Mouse (Mus musculus) liver, embryonic 12.5 days (tissue): ENCODE results near the gene Il1r2. TPM values are rescaled to one million over a fixed set of nuclear protein-coding genes. Genes with fewer than 3 reads are reported as not detected.

Experiments
- ATAC-seq: fragments of 200-750 bp; cut with Nextera tagmentation; 2 replicates; pipeline ENCODE4 v1.8.0; 2017; ENCODE audit warnings: moderate number of reproducible peaks, mild to moderate bottlenecking, moderate library complexity
- H3K27ac ChIP-seq: fragments of 300-500 bp; sonication (generic); 2 replicates; pipeline ENCODE4 v1.5.1; 2016; ENCODE audit warnings: mild to moderate bottlenecking
- H3K27me3 ChIP-seq: fragments of 300-500 bp; sonication (generic); replicated peaks from 2 replicates; pipeline ENCODE4 v1.6.1; 2016; ENCODE audit warnings: mild to moderate bottlenecking, moderate library complexity
- H3K36me3 ChIP-seq: fragments of 300-500 bp; sonication (generic); 2 replicates; pipeline ENCODE4 v1.6.1; 2016; ENCODE audit warnings: mild to moderate bottlenecking, moderate library complexity
- H3K4me1 ChIP-seq: fragments of 300-500 bp; sonication (generic); 2 replicates; pipeline ENCODE4 v1.6.1; 2016
- H3K4me2 ChIP-seq: fragments of 300-500 bp; sonication (generic); 2 replicates; pipeline ENCODE4 v1.6.1; 2016; ENCODE audit warnings: mild to moderate bottlenecking, moderate library complexity
- H3K4me3 ChIP-seq: fragments of 300-500 bp; sonication (generic); 2 replicates; pipeline ENCODE4 v1.5.1; 2016; ENCODE audit warnings: mild to moderate bottlenecking, moderate library complexity
- H3K9ac ChIP-seq: fragments of 300-500 bp; sonication (generic); 2 replicates; pipeline ENCODE4 v1.6.1; 2016; ENCODE audit warnings: mild to moderate bottlenecking, moderate library complexity
- H3K9me3 ChIP-seq: fragments of 300-500 bp; sonication (generic); replicated peaks from 2 replicates; pipeline ENCODE4 v1.6.1; 2016; ENCODE audit warnings: mild to moderate bottlenecking, moderate library complexity
- WGBS: fragments of 180-500 bp; shearing (Covaris S2); methylation state at CpG from one replicate; pipeline ENCODE4 v1.1.7; 2016; ENCODE audit not compliant: insufficient replicate concordance; 5-methylcytosine and 5-hydroxymethylcytosine counted together
- polyA plus RNA-seq: library from polyadenylated mRNA; unstranded; fragments of >200 nt; fragmentation: Nextera tagmentation; extraction: Ambion mirVana; gene quantifications from 2 replicates; pipeline ENCODE4 v1.2.1, GENCODE M21; 2016

Gene Il1r2
- polyA plus RNA-seq, 1 experiment from 2014 or later = 0.31 TPM

DNA sequence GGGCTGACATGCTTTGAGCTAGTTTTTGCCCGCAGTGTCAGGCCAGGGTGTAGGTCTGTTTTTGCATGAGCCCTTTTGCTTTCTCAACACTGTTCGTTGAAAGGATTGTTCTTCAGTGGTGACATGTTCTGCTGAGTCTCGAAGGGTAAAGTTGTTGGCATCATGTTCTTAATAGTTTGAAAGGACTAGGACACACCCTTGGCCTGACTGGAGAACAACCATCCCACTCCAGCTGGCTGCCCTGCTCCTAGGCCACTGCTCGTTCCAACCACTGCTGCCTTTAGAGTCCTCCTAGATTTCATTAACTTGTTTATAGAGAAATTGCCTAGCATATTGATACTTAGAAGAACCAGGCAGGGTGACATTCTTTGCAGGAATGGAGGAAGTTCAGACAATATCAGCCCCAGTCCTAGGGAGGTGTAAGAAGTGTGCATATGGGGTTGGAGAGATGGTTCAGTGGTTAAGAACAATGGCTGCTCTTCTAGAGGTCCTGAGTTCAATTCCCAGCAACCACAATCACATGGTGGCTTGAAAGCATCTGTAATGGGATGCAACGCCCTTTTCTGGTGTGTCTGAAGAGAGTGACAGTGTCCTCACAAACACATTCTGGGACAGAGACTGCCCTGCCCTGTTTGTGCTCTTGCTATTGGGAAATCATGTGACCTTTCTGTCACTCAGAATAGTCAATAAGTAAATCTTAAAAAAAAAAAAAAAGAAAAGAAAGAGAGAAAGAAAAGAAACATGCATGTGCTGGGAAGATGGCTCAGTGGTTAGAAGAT lies 34.3 kb downstream of the Il1r2 start:
- no peaks in the 10 kb centered on the region for H3K36me3 ChIP-seq
- H3K9ac ChIP-seq = no peak overlapping the region
- H3K27me3 ChIP-seq = no peaks in the 10 kb centered on the region
- ATAC-seq = no peak
- no peak overlapping the region for H3K27ac ChIP-seq
- no peak overlapping the region for H3K4me3 ChIP-seq
- no peaks in the 10 kb centered on the region for H3K4me1 ChIP-seq
- H3K9me3 ChIP-seq = no peaks in the 10 kb centered on the region
- no peak overlapping the region for H3K4me2 ChIP-seq
- 55% methylated on average over 5 of the region's 5 CpGs for WGBS

DNA sequence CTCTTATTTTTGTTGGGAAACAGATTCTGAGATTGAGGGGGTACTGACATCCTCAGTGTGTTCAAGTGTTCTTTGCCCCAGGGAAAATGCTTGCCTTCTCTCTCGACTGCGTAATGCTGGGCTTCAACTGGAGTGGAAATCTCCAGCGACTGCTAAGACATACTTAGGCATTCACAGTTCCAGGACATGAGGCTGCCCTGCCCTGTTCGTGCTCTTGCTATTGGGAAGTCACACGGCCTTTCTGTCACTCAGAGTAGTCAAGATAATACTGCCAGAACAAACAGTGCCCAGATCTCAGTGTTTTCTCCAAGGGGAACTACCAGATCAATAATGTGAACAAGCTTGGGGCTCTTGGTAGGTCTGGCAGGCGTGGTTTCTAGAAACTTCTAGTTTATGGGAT lies 35.9 kb downstream of the Il1r2 start:
- no peaks in the 10 kb centered on the region for H3K36me3 ChIP-seq
- no peak overlapping the region for H3K4me3 ChIP-seq
- H3K27ac ChIP-seq = no peak overlapping the region
- H3K9ac ChIP-seq = no peak overlapping the region
- H3K4me1 ChIP-seq = no peaks in the 10 kb centered on the region
- no peak overlapping the region for H3K4me2 ChIP-seq
- H3K27me3 ChIP-seq = no peaks in the 10 kb centered on the region
- WGBS = 53% methylated on average over 6 of the region's 6 CpGs
- no peak for ATAC-seq
- H3K9me3 ChIP-seq = no peaks in the 10 kb centered on the region

DNA sequence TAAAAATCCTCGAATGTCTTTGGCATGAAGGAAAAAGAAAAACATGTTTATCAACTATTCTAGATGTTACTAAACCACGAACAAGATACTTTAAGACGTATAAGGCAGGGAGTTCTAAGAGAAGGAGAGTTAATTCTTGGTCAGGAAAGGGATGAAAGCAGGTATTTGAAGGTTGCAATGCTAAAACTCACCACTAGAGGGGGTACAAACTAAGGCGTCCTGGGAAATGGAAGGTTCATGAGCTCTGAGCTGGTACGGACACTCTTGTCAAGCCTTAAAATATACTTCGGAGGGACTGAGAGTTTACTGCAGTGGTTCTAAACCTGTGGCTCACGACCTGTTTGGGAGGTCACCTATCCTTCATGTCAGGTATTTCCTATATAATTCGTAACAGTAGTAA lies 41.4 kb downstream of the Il1r2 start:
- H3K4me3 ChIP-seq = no peak overlapping the region
- H3K4me1 ChIP-seq = no peaks in the 10 kb centered on the region
- H3K9me3 ChIP-seq = no peaks in the 10 kb centered on the region
- 40% methylated on average over 8 of the region's 8 CpGs for WGBS
- H3K27me3 ChIP-seq = no peaks in the 10 kb centered on the region
- H3K9ac ChIP-seq = no peak overlapping the region
- H3K4me2 ChIP-seq = no peak overlapping the region
- no peak for ATAC-seq
- no peaks in the 10 kb centered on the region for H3K36me3 ChIP-seq
- no peak overlapping the region for H3K27ac ChIP-seq

DNA sequence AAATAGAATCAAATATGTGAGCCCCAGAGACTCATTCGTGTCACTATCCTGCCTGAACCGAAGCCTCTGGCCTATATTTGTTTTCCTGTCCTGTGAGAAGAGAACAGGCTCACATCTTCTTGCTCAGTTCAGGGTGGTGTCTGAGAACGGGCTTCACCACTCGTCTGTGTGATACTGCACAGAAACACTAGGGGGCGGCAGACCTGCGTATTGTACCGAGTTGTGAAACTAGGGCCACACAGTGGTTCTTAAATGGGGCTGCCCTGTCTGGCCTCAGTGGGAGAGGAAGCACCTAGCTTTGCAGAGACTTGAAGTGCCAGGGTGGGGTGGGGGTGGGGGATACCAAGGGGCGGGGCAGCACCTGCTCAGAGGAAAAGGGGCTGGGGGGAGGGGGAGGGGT lies 42.5 kb downstream of the Il1r2 start:
- 4% methylated on average over 7 of the region's 8 CpGs for WGBS
- Histone ChIP-seq H3K27ac (no peak overlapping the region), H3K27me3 (no peaks in the 10 kb centered on the region), H3K9me3 (no peaks in the 10 kb centered on the region), H3K9ac (no peak overlapping the region), H3K36me3 (no peaks in the 10 kb centered on the region), H3K4me1 (no peaks in the 10 kb centered on the region), H3K4me2 (no peak overlapping the region), H3K4me3 (no peak overlapping the region)
- ATAC-seq = peak; percentile 27; the same call in 1 of the 2 replicates

DNA sequence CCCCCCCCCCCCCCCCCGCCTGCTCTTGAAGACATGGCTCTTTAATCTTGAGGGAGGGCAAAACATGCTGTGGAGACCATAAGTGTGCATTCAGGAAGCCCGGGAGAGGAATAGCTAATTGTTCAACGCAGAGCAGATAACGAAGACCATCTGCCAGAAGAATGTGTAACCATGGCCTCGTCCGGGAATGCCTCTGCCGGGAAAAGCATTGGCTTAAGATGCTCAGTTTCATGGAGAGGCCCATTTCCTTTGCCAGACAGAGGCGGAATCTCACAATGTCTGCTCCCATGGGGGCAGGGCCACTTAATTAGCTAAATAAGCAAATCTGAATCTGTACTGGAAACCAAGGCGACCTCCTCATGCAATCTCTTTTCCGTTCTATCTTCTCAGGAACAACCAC lies 43.7 kb downstream of the Il1r2 start:
- 74% methylated on average over 9 of the region's 10 CpGs for WGBS
- no peak overlapping the region for H3K4me2 ChIP-seq
- H3K9me3 ChIP-seq = no peaks in the 10 kb centered on the region
- no peaks in the 10 kb centered on the region for H3K36me3 ChIP-seq
- no peaks in the 10 kb centered on the region for H3K27me3 ChIP-seq
- H3K4me3 ChIP-seq = no peak overlapping the region
- H3K27ac ChIP-seq = no peak overlapping the region
- no peak for ATAC-seq
- H3K9ac ChIP-seq = no peak overlapping the region
- H3K4me1 ChIP-seq = no peaks in the 10 kb centered on the region

DNA sequence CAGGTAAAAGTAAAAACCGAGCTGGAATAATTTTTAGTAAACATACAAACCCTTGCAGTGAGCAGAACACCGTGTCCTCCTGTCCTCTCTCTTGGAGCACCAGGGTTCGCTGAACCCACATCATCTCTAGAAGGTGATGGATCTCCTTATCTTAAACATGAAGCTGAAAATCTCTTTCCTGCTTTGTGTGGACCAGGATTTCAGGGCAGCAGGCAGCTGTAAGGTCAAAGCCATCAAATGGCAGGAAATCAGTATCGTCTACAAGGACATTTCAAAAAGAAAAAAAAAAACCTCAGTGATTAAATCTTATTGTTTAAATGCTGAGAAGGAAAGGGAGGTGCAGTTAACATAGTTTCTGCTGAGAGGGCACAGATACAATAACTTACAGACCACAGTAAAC lies 50.4 kb downstream of the Il1r2 start:
- Histone ChIP-seq H3K27ac (no peak overlapping the region), H3K4me3 (no peak overlapping the region), H3K9ac (no peak overlapping the region), H3K4me2 (no peak overlapping the region), H3K4me1 (no peaks in the 10 kb centered on the region), H3K9me3 (no peaks in the 10 kb centered on the region), H3K36me3 (no peaks in the 10 kb centered on the region), H3K27me3 (no peaks in the 10 kb centered on the region)
- 49% methylated on average over 4 of the region's 4 CpGs for WGBS
- no peak for ATAC-seq

DNA sequence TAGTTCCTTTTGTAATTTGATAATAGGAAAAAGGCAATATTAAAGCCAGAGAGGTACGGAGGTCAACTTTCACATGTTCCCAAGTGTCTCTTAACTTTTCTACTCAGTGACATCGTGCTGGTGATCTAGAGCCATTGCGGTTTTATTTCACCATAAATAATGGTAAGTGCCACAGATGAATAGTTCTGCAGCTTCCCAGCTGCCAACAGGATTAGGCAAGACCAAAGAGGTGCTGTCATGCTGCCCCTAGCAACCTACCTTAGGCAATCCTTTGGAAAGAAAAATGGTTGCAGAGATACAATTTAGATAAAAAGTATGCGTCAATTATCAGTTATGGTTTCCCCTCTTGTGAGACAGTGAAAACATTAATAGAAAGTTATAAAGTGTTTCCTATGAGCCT lies 54.6 kb downstream of the Il1r2 start:
- Histone ChIP-seq H3K36me3 (no peaks in the 10 kb centered on the region), H3K4me2 (no peak overlapping the region), H3K4me1 (no peaks in the 10 kb centered on the region), H3K9me3 (no peaks in the 10 kb centered on the region), H3K27ac (no peak overlapping the region), H3K4me3 (no peak overlapping the region), H3K9ac (no peak overlapping the region), H3K27me3 (no peaks in the 10 kb centered on the region)
- WGBS = 72% methylated on average over 4 of the region's 4 CpGs
- no peak for ATAC-seq

DNA sequence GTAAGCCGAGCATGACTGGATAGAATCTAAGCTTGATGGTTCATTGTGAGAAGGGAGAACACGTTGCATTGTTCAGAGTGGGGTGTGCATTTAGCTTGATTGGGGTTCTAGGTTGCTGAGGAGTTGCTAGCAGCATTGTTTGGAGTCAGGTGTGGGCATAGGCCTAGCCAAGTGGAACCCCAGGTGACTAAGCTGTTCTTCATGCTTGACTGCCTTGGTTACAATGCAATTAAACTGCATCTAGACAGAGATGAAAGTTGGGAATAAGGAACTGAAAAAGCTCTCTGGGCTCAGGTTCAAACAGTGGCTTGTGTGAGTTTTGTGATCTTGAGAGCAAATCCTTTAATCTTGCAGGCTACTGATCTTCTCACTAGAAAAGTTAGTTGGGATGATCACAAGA lies 55.4 kb downstream of the Il1r2 start:
- Histone ChIP-seq H3K4me1 (no peaks in the 10 kb centered on the region), H3K27ac (no peak overlapping the region), H3K9ac (no peak overlapping the region), H3K9me3 (no peaks in the 10 kb centered on the region), H3K4me2 (no peak overlapping the region), H3K4me3 (no peak overlapping the region), H3K27me3 (no peaks in the 10 kb centered on the region), H3K36me3 (no peaks in the 10 kb centered on the region)
- ATAC-seq = no peak
- WGBS = 53% methylated on average over 2 of the region's 2 CpGs

DNA sequence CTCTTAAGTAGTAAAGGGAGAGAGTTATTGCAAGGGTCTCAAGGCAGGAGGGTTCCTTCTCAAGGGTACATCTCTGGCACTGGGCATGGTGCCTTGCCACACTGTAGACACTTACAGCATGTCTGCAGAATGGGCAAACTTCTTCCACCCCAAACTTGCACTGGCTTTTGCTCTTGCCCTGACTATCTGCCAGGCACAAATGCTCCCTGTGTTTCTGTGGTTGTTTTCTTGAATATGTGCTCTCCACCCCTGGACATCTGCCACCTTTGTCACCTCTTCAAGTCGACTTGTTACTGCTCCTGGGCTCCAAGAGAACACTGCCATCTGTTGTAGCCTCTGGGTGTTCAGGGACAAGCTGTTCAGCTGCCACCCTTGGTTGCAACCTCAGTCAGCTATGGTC lies 57.8 kb downstream of the Il1r2 start:
- no peak overlapping the region for H3K27ac ChIP-seq
- WGBS = 21% methylated on average over 1 of the region's 1 CpGs
- no peaks in the 10 kb centered on the region for H3K9me3 ChIP-seq
- H3K4me1 ChIP-seq = no peaks in the 10 kb centered on the region
- no peak overlapping the region for H3K4me3 ChIP-seq
- H3K27me3 ChIP-seq = no peaks in the 10 kb centered on the region
- no peak overlapping the region for H3K4me2 ChIP-seq
- no peaks in the 10 kb centered on the region for H3K36me3 ChIP-seq
- H3K9ac ChIP-seq = no peak overlapping the region
- ATAC-seq = no peak

DNA sequence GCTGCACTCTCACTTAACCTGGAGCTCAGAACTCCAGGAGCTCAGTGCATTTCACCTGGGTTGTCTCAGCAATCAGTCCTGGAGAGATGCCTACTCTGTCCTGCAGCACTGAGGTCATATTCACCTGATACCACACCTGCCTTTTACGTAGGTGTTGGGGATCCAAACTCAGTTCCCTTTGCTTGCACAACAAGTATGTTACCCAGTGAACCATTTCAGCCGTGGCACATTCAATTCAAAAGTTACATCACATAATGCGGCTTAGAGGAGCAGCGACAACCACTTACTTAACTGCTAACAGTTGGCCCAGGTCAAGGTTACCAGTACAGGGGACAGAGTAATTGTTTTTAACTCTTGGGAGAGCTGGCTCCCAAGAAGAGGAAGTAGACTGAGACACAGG lies 58.8 kb downstream of the Il1r2 start:
- no peaks in the 10 kb centered on the region for H3K36me3 ChIP-seq
- H3K27ac ChIP-seq = no peak overlapping the region
- H3K27me3 ChIP-seq = no peaks in the 10 kb centered on the region
- no peak overlapping the region for H3K4me3 ChIP-seq
- WGBS = 65% methylated on average over 4 of the region's 4 CpGs
- ATAC-seq = no peak
- H3K4me2 ChIP-seq = no peak overlapping the region
- no peaks in the 10 kb centered on the region for H3K4me1 ChIP-seq
- H3K9me3 ChIP-seq = no peaks in the 10 kb centered on the region
- H3K9ac ChIP-seq = no peak overlapping the region

DNA sequence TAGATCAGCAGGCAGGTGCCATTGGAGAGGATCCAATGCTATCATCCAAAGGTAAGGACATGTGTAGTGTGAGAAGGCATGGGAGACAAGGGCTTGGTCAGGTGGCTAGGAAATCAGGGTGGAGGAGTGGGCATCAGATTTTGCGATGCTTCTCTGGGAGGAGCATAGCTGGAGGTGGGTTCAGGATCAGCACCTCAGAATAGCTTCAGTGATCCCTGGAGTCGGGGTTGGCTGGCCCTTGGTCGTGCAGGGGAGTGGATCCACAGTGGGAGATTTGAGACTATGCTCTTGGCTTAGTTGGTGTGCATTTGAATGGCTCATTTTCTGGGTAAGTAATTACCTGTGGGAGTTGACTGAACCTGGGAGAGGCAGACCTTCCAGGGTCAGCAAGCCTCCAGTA lies 59.7 kb downstream of the Il1r2 start:
- WGBS = 61% methylated on average over 3 of the region's 3 CpGs
- Histone ChIP-seq H3K4me2 (no peak overlapping the region), H3K4me3 (no peak overlapping the region), H3K4me1 (no peaks in the 10 kb centered on the region), H3K27ac (no peak overlapping the region), H3K9ac (no peak overlapping the region), H3K27me3 (no peaks in the 10 kb centered on the region), H3K36me3 (no peaks in the 10 kb centered on the region), H3K9me3 (no peaks in the 10 kb centered on the region)
- ATAC-seq = no peak

DNA sequence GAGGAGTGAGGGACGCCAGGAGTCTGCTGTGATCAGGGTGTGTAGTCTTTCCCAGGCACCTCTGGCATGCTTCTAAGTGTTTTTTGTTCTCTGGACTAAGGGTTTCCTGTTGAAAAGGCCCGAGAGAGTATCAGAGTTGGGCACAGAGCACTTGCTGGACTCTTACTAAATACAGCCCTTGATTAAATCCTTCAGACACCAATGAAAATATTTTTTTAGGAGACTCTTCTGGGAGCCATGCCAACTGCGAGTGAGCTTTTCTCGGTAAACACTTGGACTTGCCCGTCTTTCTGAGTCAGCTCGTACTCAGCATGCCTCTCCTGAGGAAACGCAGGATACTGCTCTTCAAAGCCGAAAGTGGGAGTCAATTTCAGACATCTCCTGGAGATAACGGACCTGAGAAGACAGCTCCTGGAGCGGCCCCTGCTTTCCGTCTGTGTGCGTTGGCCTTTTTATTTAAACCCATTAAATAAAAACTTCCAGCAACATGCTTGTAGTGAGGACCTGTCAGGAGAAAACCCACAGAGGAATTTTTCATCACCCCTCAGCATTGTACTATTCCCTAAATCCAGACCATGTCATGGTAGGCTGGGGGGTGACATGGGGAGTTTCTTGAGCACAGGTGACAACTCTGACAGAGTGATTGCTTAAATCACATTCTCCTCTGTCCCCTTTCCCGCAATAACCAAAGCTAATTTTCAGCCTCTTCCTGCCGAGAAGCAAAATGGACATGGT lies 66.1 kb downstream of the Il1r2 start:
- no peaks in the 10 kb centered on the region for H3K36me3 ChIP-seq
- H3K4me1 ChIP-seq = no peaks in the 10 kb centered on the region
- no peak overlapping the region for H3K9ac ChIP-seq
- H3K27ac ChIP-seq = no peak overlapping the region
- no peak overlapping the region for H3K4me2 ChIP-seq
- no peaks in the 10 kb centered on the region for H3K27me3 ChIP-seq
- no peaks in the 10 kb centered on the region for H3K9me3 ChIP-seq
- no peak overlapping the region for H3K4me3 ChIP-seq
- WGBS = 59% methylated on average over 14 of the region's 14 CpGs
- no peak for ATAC-seq
